Mouse (Mus musculus): ENCODE results near the gene Slc8a2. TPM values are rescaled to one million over a fixed set of nuclear protein-coding genes. Genes with fewer than 3 reads are reported as not detected.

The Slc8a2 gene
- polyA plus RNA-seq, 1 experiment from 2014 or later: 0.07 TPM

- 25% methylated on average over 1 of the region's 1 CpGs for WGBS
- Histone ChIP-seq H3K36me3 (ENCODE audit: control insufficient read depth, insufficient read depth, low read length) (no peaks in the 10 kb centered on the region), H3K9me3 (ENCODE audit: control insufficient read depth, low read length) (peaks cover 2% of the 10 kb centered on the region; the same call in 1 of the 2 replicates), H3K4me2 (no peak overlapping the region), H3K27ac (ENCODE audit: low read depth, low read length) (no peak overlapping the region), H3K4me3 (ENCODE audit: low read depth, low read length) (no peak overlapping the region), H3K27me3 (replicated peaks; ENCODE audit: control insufficient read depth, insufficient read depth, low read length) (peaks cover 31% of the 10 kb centered on the region), H3K4me1 (replicated peaks; ENCODE audit: control insufficient read depth, insufficient read depth, low read length) (peaks cover 5% of the 10 kb centered on the region; the same call in 1 of the 2 replicates), H3K9ac (ENCODE audit: low read depth, low read length) (no peak overlapping the region)
- DNase-seq (ENCODE audit: low spot score) (no peak), ATAC-seq (replicated peaks; ENCODE audit: low FRiP score) (no peak)
These were observed 42.5 kb downstream of the Slc8a2 start for GRCm38 (mm10) chr7:16172141-16172581.

GRCm38 (mm10) chr7:16172586-16173140 lies 43.0 kb downstream of the Slc8a2 start:
- no peak overlapping the region for H3K4me3 ChIP-seq (ENCODE audit: low read depth, low read length)
- ATAC-seq (replicated peaks; ENCODE audit: low FRiP score): no peak
- H3K9ac ChIP-seq (ENCODE audit: low read depth, low read length): no peak overlapping the region
- no peaks in the 10 kb centered on the region for H3K36me3 ChIP-seq (ENCODE audit: control insufficient read depth, insufficient read depth, low read length)
- H3K4me1 ChIP-seq (replicated peaks; ENCODE audit: control insufficient read depth, insufficient read depth, low read length): peaks cover 5% of the 10 kb centered on the region; the same call in 1 of the 2 replicates
- peaks cover 2% of the 10 kb centered on the region; the same call in 1 of the 2 replicates for H3K9me3 ChIP-seq (ENCODE audit: control insufficient read depth, low read length)
- no peak for DNase-seq (ENCODE audit: low spot score)
- 39% methylated on average over 1 of the region's 1 CpGs for WGBS
- H3K27me3 ChIP-seq (replicated peaks; ENCODE audit: control insufficient read depth, insufficient read depth, low read length): peaks cover 33% of the 10 kb centered on the region
- H3K4me2 ChIP-seq: no peak overlapping the region
- no peak overlapping the region for H3K27ac ChIP-seq (ENCODE audit: low read depth, low read length)

- Histone ChIP-seq H3K27ac (ENCODE audit: low read depth, low read length) (no peak overlapping the region), H3K4me3 (ENCODE audit: low read depth, low read length) (no peak overlapping the region), H3K27me3 (replicated peaks; ENCODE audit: control insufficient read depth, insufficient read depth, low read length) (peaks cover 35% of the 10 kb centered on the region), H3K4me1 (replicated peaks; ENCODE audit: control insufficient read depth, insufficient read depth, low read length) (peaks cover 5% of the 10 kb centered on the region; the same call in 1 of the 2 replicates), H3K9me3 (ENCODE audit: control insufficient read depth, low read length) (no peaks in the 10 kb centered on the region), H3K4me2 (no peak overlapping the region), H3K9ac (ENCODE audit: low read depth, low read length) (no peak overlapping the region), H3K36me3 (ENCODE audit: control insufficient read depth, insufficient read depth, low read length) (no peaks in the 10 kb centered on the region)
- 33% methylated on average over 5 of the region's 5 CpGs for WGBS
- DNase-seq (ENCODE audit: low spot score): no peak
- no peak for ATAC-seq (replicated peaks; ENCODE audit: low FRiP score)
These were observed 43.5 kb downstream of the Slc8a2 start for GRCm38 (mm10) chr7:16173146-16173545.

- 1% methylated on average over 42 of the region's 42 CpGs for WGBS
- peak within 1 kb of the TSS; percentile 51 for H3K4me3 ChIP-seq (ENCODE audit: low read depth, low read length)
- DNase-seq (ENCODE audit: low spot score) (peak; percentile 60), ATAC-seq (replicated peaks; ENCODE audit: low FRiP score) (peak; percentile 55; the same call in 1 of the 2 replicates)
- peaks cover 5% of the 10 kb centered on the region; the same call in 1 of the 2 replicates for H3K4me1 ChIP-seq (replicated peaks; ENCODE audit: control insufficient read depth, insufficient read depth, low read length)
- H3K27me3 ChIP-seq (replicated peaks; ENCODE audit: control insufficient read depth, insufficient read depth, low read length): peaks cover 35% of the 10 kb centered on the region
- no peak within 1 kb of the TSS for H3K27ac ChIP-seq (ENCODE audit: low read depth, low read length)
- no peaks in the 10 kb centered on the region for H3K36me3 ChIP-seq (ENCODE audit: control insufficient read depth, insufficient read depth, low read length)
- no peaks in the 10 kb centered on the region for H3K9me3 ChIP-seq (ENCODE audit: control insufficient read depth, low read length)
- peak within 1 kb of the TSS; percentile 39; the same call in 1 of the 2 replicates for H3K9ac ChIP-seq (ENCODE audit: low read depth, low read length)
- peak within 1 kb of the TSS; percentile 79 for H3K4me2 ChIP-seq
These were observed 45.2 kb downstream of the Slc8a2 start, which contains the start of gene Meis3 for GRCm38 (mm10) chr7:16174597-16175541. TSS of gene Meis3 (plus strand) at chr7:16175090.

- ATAC-seq (replicated peaks; ENCODE audit: low FRiP score) (0 out of 2 replicates have a peak, but pooled peaks have one; percentile 3), DNase-seq (ENCODE audit: low spot score) (no peak)
- Histone ChIP-seq H3K4me3 (ENCODE audit: low read depth, low read length) (peak overlapping the region; percentile 51), H3K4me1 (replicated peaks; ENCODE audit: control insufficient read depth, insufficient read depth, low read length) (peaks cover 5% of the 10 kb centered on the region; the same call in 1 of the 2 replicates), H3K27me3 (replicated peaks; ENCODE audit: control insufficient read depth, insufficient read depth, low read length) (peaks cover 35% of the 10 kb centered on the region), H3K27ac (ENCODE audit: low read depth, low read length) (no peak overlapping the region), H3K9me3 (ENCODE audit: control insufficient read depth, low read length) (no peaks in the 10 kb centered on the region), H3K9ac (ENCODE audit: low read depth, low read length) (peak overlapping the region; percentile 10; the same call in 1 of the 2 replicates), H3K4me2 (peak overlapping the region; percentile 79), H3K36me3 (ENCODE audit: control insufficient read depth, insufficient read depth, low read length) (no peaks in the 10 kb centered on the region)
- 2% methylated on average over 9 of the region's 10 CpGs for WGBS
These were observed 45.9 kb downstream of the Slc8a2 start for GRCm38 (mm10) chr7:16175542-16175931.

- peaks cover 29% of the 10 kb centered on the region for H3K27me3 ChIP-seq (replicated peaks; ENCODE audit: control insufficient read depth, insufficient read depth, low read length)
- peaks cover 5% of the 10 kb centered on the region; the same call in 1 of the 2 replicates for H3K4me1 ChIP-seq (replicated peaks; ENCODE audit: control insufficient read depth, insufficient read depth, low read length)
- no peak overlapping the region for H3K9ac ChIP-seq (ENCODE audit: low read depth, low read length)
- no peak for DNase-seq (ENCODE audit: low spot score)
- no peak overlapping the region for H3K27ac ChIP-seq (ENCODE audit: low read depth, low read length)
- H3K4me2 ChIP-seq: no peak overlapping the region
- H3K36me3 ChIP-seq (ENCODE audit: control insufficient read depth, insufficient read depth, low read length): no peaks in the 10 kb centered on the region
- H3K4me3 ChIP-seq (ENCODE audit: low read depth, low read length): no peak overlapping the region
- WGBS: 60% methylated on average over 4 of the region's 4 CpGs
- no peaks in the 10 kb centered on the region for H3K9me3 ChIP-seq (ENCODE audit: control insufficient read depth, low read length)
- ATAC-seq (replicated peaks; ENCODE audit: low FRiP score): no peak
These were observed 48.5 kb downstream of the Slc8a2 start for GRCm38 (mm10) chr7:16178114-16178513.

GRCm38 (mm10) chr7:16183663-16184062 lies 54.0 kb downstream of the Slc8a2 start:
- Histone ChIP-seq H3K9me3 (ENCODE audit: control insufficient read depth, low read length) (no peaks in the 10 kb centered on the region), H3K4me1 (replicated peaks; ENCODE audit: control insufficient read depth, insufficient read depth, low read length) (no peaks in the 10 kb centered on the region), H3K4me2 (no peak overlapping the region), H3K27me3 (replicated peaks; ENCODE audit: control insufficient read depth, insufficient read depth, low read length) (no peaks in the 10 kb centered on the region), H3K27ac (ENCODE audit: low read depth, low read length) (no peak overlapping the region), H3K9ac (ENCODE audit: low read depth, low read length) (no peak overlapping the region), H3K4me3 (ENCODE audit: low read depth, low read length) (no peak overlapping the region), H3K36me3 (ENCODE audit: control insufficient read depth, insufficient read depth, low read length) (no peaks in the 10 kb centered on the region)
- ATAC-seq (replicated peaks; ENCODE audit: low FRiP score) (no peak), DNase-seq (ENCODE audit: low spot score) (peak; percentile 73)
- WGBS: 22% methylated on average over 8 of the region's 8 CpGs

- H3K27me3 ChIP-seq (replicated peaks; ENCODE audit: control insufficient read depth, insufficient read depth, low read length): 0 out of 2 replicates have a peak, but pooled peaks cover 2% of the 10 kb centered on the region
- DNase-seq (ENCODE audit: low spot score): no peak
- no peak overlapping the region for H3K27ac ChIP-seq (ENCODE audit: low read depth, low read length)
- H3K9ac ChIP-seq (ENCODE audit: low read depth, low read length): no peak overlapping the region
- H3K36me3 ChIP-seq (ENCODE audit: control insufficient read depth, insufficient read depth, low read length): no peaks in the 10 kb centered on the region
- no peaks in the 10 kb centered on the region for H3K9me3 ChIP-seq (ENCODE audit: control insufficient read depth, low read length)
- H3K4me3 ChIP-seq (ENCODE audit: low read depth, low read length): no peak overlapping the region
- ATAC-seq (replicated peaks; ENCODE audit: low FRiP score): peak; percentile 46; the same call in 1 of the 2 replicates
- no peak overlapping the region for H3K4me2 ChIP-seq
- 57% methylated on average over 8 of the region's 8 CpGs for WGBS
- no peaks in the 10 kb centered on the region for H3K4me1 ChIP-seq (replicated peaks; ENCODE audit: control insufficient read depth, insufficient read depth, low read length)
These were observed 57.9 kb downstream of the Slc8a2 start for GRCm38 (mm10) chr7:16187494-16187893.
